Comparison of ENCODE assay signal across 7 mouse cellular contexts in the genomic region with DNA sequence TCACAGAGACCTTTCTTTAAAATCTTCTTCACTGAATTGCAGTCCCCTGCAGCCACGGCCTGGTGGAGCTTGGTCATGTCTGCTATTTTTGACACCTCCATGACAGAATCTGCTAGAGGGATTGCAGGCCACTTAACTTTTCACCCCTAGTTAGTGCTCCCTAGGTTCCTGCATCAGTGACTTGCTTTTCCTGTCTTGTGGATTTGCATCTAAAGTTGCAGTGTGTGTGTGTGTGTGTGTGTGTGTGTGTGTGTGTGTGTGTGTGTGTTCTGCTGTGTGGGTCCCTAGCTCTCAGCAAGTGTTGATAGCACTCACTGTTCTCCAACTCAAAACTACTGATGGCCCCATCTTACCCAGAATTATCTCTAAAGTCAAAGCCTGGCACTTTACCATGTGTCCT. TPM values are rescaled to one million over a fixed set of nuclear protein-coding genes. Genes with fewer than 3 reads are reported as not detected.
"Had no signal": no experiment of that assay in that cellular context is flagged by ENCODE, and none has a peak within 500 bp of the region (broad histone marks: within the 10 kb centered on the region; RNA-seq: fewer than 3 reads in every experiment).

A gene (minus strand): TSS at position 101 of the 400 bp plus-strand sequence.

- H3K27me3 ChIP-seq: neural tube, embryonic 13.5 days; neural tube, embryonic 15.5 days; stomach, embryonic 15.5 days had no signal

- H3K9me3 ChIP-seq: neural tube, embryonic 13.5 days; neural tube, embryonic 15.5 days; stomach, embryonic 15.5 days had no signal

- H3K36me3 ChIP-seq: neural tube, embryonic 13.5 days; neural tube, embryonic 15.5 days; stomach, embryonic 15.5 days had no signal

- H3K4me1 ChIP-seq: neural tube, embryonic 13.5 days; neural tube, embryonic 15.5 days; stomach, embryonic 15.5 days had no signal

- H3K4me3 ChIP-seq: neural tube, embryonic 13.5 days; neural tube, embryonic 15.5 days; stomach, embryonic 15.5 days had no signal

RNA-seq across cellular contexts. Expression of the gene that starts here (rescaled TPM):
- polyA plus RNA-seq: small intestine, adult 2 months; stomach, embryonic 16.5 days; stomach, postnatal 0 days; thymus, adult 2 months had no signal
